ENCODE assay signal across 8 mouse cellular contexts in the genomic region with DNA sequence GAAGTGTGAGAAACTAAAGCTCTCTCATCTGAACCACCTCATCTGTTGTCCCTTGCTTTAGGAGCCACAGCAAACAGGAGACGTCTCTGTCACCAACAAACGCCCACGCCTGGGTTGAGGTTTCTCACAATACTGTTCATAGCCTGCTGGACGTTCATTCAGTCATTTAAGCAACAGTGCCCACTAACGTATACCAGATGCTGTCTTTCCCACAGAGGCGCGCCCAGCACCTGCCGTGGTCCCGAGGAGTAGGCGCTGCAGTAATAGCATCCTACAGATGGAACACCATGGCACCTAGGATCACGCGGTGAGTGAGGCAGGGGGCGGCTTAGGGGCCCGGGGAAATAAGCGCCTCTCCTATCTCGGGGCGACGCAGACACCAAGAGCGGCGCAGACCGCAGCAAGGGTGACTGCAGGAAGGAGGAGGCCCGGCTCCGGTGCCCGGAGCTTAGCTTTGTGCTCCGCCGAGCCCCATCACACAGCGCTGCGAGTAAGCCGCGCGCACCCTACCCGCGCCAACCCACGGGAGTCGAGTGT. TPM values are rescaled to one million over a fixed set of nuclear protein-coding genes. Genes with fewer than 3 reads are reported as not detected.
A peak's percentile ranks its signal among the peaks of the same experiment; 100 is the strongest.
DNase-seq lines count a peak whose midpoint lies in the region; ATAC-seq and TF ChIP-seq lines count a peak whose summit lies in the region.

No protein-coding gene starts in this region.

- peak overlapping the region; percentile 29 for H3K27ac ChIP-seq in heart, embryonic 12.5 days (ENCODE audit: poor library complexity, severe bottlenecking)
- no peak overlapping the region for H3K27ac ChIP-seq in ES-Bruce4 (ENCODE audit: insufficient read depth, low read length)
- H3K27ac ChIP-seq in embryonic fibroblast, embryonic 13.5 days (ENCODE audit: insufficient read depth, low read length): no peak overlapping the region
- peak overlapping the region; percentile 70 for H3K27ac ChIP-seq in intestine, postnatal 0 days (ENCODE audit: low read depth, low read length)

- TF ChIP-seq EP300 in ES-Bruce4 (IDR thresholded peaks at IDR 0.05; ENCODE audit: insufficient read depth, low read depth, low read length): no peak

- peaks cover 18% of the 10 kb centered on the region for H3K4me1 ChIP-seq in heart, embryonic 12.5 days (replicated peaks)
- H3K4me1 ChIP-seq in ES-Bruce4 (ENCODE audit: control insufficient read depth, insufficient read depth, low read length): no peaks in the 10 kb centered on the region
- H3K4me1 ChIP-seq in embryonic fibroblast, embryonic 13.5 days (ENCODE audit: control insufficient read depth, insufficient read depth, low read length): 0 out of 2 replicates have a peak, but pooled peaks cover 3% of the 10 kb centered on the region
- H3K4me1 ChIP-seq in intestine, postnatal 0 days (replicated peaks; ENCODE audit: control insufficient read depth, insufficient read depth, low read length): 0 out of 2 replicates have a peak, but pooled peaks cover 10% of the 10 kb centered on the region

- ATAC-seq in heart, embryonic 12.5 days (ENCODE audit: insufficient number of reproducible peaks, low FRiP score): no peak; the same call in none of the 2 replicates
- no peak for ATAC-seq in intestine, postnatal 0 days

- H3K36me3 ChIP-seq in heart, embryonic 12.5 days: peaks cover 32% of the 10 kb centered on the region
- H3K36me3 ChIP-seq in ES-Bruce4 (ENCODE audit: control insufficient read depth, insufficient read depth, low read length, poor library complexity, severe bottlenecking): peaks cover 10% of the 10 kb centered on the region
- peaks cover 14% of the 10 kb centered on the region; the same call in 1 of the 2 replicates for H3K36me3 ChIP-seq in intestine, postnatal 0 days (ENCODE audit: control insufficient read depth, insufficient read depth)

- H3K4me3 ChIP-seq in heart, embryonic 12.5 days: peak overlapping the region; percentile 89
- peak overlapping the region; percentile 78 for H3K4me3 ChIP-seq in ES-Bruce4 (ENCODE audit: low read depth, low read length)
- H3K4me3 ChIP-seq in embryonic fibroblast, embryonic 13.5 days (ENCODE audit: insufficient read depth, low read length): peak overlapping the region; percentile 82
- H3K4me3 ChIP-seq in intestine, postnatal 0 days (ENCODE audit: low read depth, low read length): peak overlapping the region; percentile 93

- peak overlapping the region; percentile 90 for H3K4me2 ChIP-seq in heart, embryonic 12.5 days
- H3K4me2 ChIP-seq in intestine, postnatal 0 days (replicated peaks; ENCODE audit: low read depth): peak overlapping the region; percentile 95

- intact Hi-C loops in heart, postnatal 10 days (cut with DNase I): no loop called here
- intact Hi-C loops in gastrocnemius, postnatal 14 days (cut with DNase I; ENCODE audit: low total_unique reads): no loop called here

- TF ChIP-seq POLR2A in ES-Bruce4 (IDR thresholded peaks at IDR 0.05; ENCODE audit: insufficient read depth, low read length): no peak
- no peak for TF ChIP-seq POLR2A in embryonic fibroblast, embryonic 13.5 days (IDR thresholded peaks at IDR 0.05; ENCODE audit: low read depth, low read length)

- no peak for TF ChIP-seq CTCF in ES-Bruce4 (IDR thresholded peaks at IDR 0.05; ENCODE audit: low read depth, low read length)
- TF ChIP-seq CTCF in embryonic fibroblast, embryonic 13.5 days (IDR thresholded peaks at IDR 0.05; ENCODE audit: borderline replicate concordance, insufficient read depth, low read length): no peak
- TF ChIP-seq CTCF in intestine, postnatal 0 days (IDR thresholded peaks at IDR 0.05; ENCODE audit: low read depth): no peak

- H3K9me3 ChIP-seq in heart, embryonic 12.5 days (replicated peaks): no peaks in the 10 kb centered on the region
- H3K9me3 ChIP-seq in ES-Bruce4 (replicated peaks; ENCODE audit: control insufficient read depth, insufficient read depth, low read length, poor library complexity, severe bottlenecking): no peaks in the 10 kb centered on the region
- no peaks in the 10 kb centered on the region for H3K9me3 ChIP-seq in intestine, postnatal 0 days (ENCODE audit: control insufficient read depth)

- no peak for DNase-seq in heart, postnatal 10 days
- peak; percentile 32 for DNase-seq in mesoderm, embryonic 11.5 days (ENCODE audit: low read depth, low spot score)
- DNase-seq in gastrocnemius, postnatal 14 days: no peak
- DNase-seq in layer of hippocampus, postnatal 10 days (ENCODE audit: low spot score in 2 of 2): no peak

- H3K9ac ChIP-seq in heart, embryonic 12.5 days: peak overlapping the region; percentile 88
- H3K9ac ChIP-seq in ES-Bruce4 (ENCODE audit: low read depth, poor library complexity, severe bottlenecking): peak overlapping the region; percentile 81
- peak overlapping the region; percentile 74 for H3K9ac ChIP-seq in intestine, postnatal 0 days (ENCODE audit: low read depth, low read length)

- WGBS in heart, embryonic 12.5 days: under 1% methylated on average over 35 of the region's 35 CpGs
- 1% methylated on average over 35 of the region's 35 CpGs for WGBS in intestine, postnatal 0 days

- no peaks in the 10 kb centered on the region for H3K27me3 ChIP-seq in heart, embryonic 12.5 days (replicated peaks)
- H3K27me3 ChIP-seq in ES-Bruce4 (ENCODE audit: control insufficient read depth, insufficient read depth, low read length, poor library complexity, severe bottlenecking): no peaks in the 10 kb centered on the region
- H3K27me3 ChIP-seq in intestine, postnatal 0 days (replicated peaks; ENCODE audit: control insufficient read depth, insufficient read depth, low read length): no peaks in the 10 kb centered on the region

RNA-seq across cellular contexts. Expression of a gene that starts 0.4 kb away (rescaled TPM):
- 9.0 and 10.7 TPM in 2 replicates for polyA plus RNA-seq in heart, embryonic 12.5 days (2016; fragmentation: Nextera tagmentation; extraction: Ambion mirVana)
- 1 to 10 TPM; 6.8 to 7.0 TPM for total RNA-seq in heart, postnatal 10 days (2021)
- polyA plus RNA-seq in ES-Bruce4 (2011; ENCODE audit: insufficient read depth, insufficient read length, low read depth, missing spikeins): 5.6 and 7.1 TPM in 2 replicates
- polyA plus RNA-seq in embryonic fibroblast, embryonic 13.5 days (2011; ENCODE audit: insufficient read length, low read depth, missing spikeins): 4.7 and 7.1 TPM in 2 replicates
- 2.9 and 3.6 TPM in 2 replicates for polyA plus RNA-seq in intestine, postnatal 0 days (2015; fragmentation: Nextera tagmentation; extraction: Ambion mirVana)
- 1 to 10 TPM; 2.6 to 2.8 TPM for total RNA-seq in gastrocnemius, postnatal 14 days (2021)
- total RNA-seq in layer of hippocampus, postnatal 10 days (2021): 10 to 100 TPM; 17.9 to 23.5 TPM

RNA-seq across cellular contexts. Expression of a gene that starts 0.4 kb away (rescaled TPM):
- polyA plus RNA-seq in heart, embryonic 12.5 days (2016; fragmentation: Nextera tagmentation; extraction: Ambion mirVana): 59.4 and 61.3 TPM in 2 replicates
- 10 to 100 TPM; 16.3 to 18.0 TPM for total RNA-seq in heart, postnatal 10 days (2021)
- 206 and 208 TPM in 2 replicates for polyA plus RNA-seq in ES-Bruce4 (2011; ENCODE audit: insufficient read depth, insufficient read length, low read depth, missing spikeins)
- polyA plus RNA-seq in embryonic fibroblast, embryonic 13.5 days (2011; ENCODE audit: insufficient read length, low read depth, missing spikeins): 38.2 and 39.3 TPM in 2 replicates
- polyA plus RNA-seq in intestine, postnatal 0 days (2015; fragmentation: Nextera tagmentation; extraction: Ambion mirVana): 42.1 and 42.2 TPM in 2 replicates
- 10 to 100 TPM; 10.2 to 13.9 TPM for total RNA-seq in gastrocnemius, postnatal 14 days (2021)
- total RNA-seq in layer of hippocampus, postnatal 10 days (2021): 10 to 100 TPM; 15.2 to 18.0 TPM

RNA-seq across cellular contexts. Expression of a gene that starts 40.1 kb away (rescaled TPM):
- polyA plus RNA-seq in heart, embryonic 12.5 days (2016; fragmentation: Nextera tagmentation; extraction: Ambion mirVana): 45.7 and 48.6 TPM in 2 replicates
- total RNA-seq in heart, postnatal 10 days (2021): 10 to 100 TPM; 20.8 to 23.3 TPM
- polyA plus RNA-seq in ES-Bruce4 (2011; ENCODE audit: insufficient read depth, insufficient read length, low read depth, missing spikeins): 23.4 and 23.9 TPM in 2 replicates
- polyA plus RNA-seq in embryonic fibroblast, embryonic 13.5 days (2011; ENCODE audit: insufficient read length, low read depth, missing spikeins): 34.5 and 44.5 TPM in 2 replicates
- 77.2 and 83.1 TPM in 2 replicates for polyA plus RNA-seq in intestine, postnatal 0 days (2015; fragmentation: Nextera tagmentation; extraction: Ambion mirVana)
- total RNA-seq in gastrocnemius, postnatal 14 days (2021): 10 to 100 TPM; 10.3 to 11.0 TPM
- total RNA-seq in layer of hippocampus, postnatal 10 days (2021): 10 to 100 TPM; 41.0 to 43.4 TPM

RNA-seq across cellular contexts. Expression of a gene that starts 55.9 kb away (rescaled TPM):
- polyA plus RNA-seq in heart, embryonic 12.5 days (2016; fragmentation: Nextera tagmentation; extraction: Ambion mirVana): not detected in 2 replicates
- total RNA-seq in heart, postnatal 10 days (2021): 1 to 10 TPM; 1.8 to 8.2 TPM
- polyA plus RNA-seq in ES-Bruce4 (2011; ENCODE audit: insufficient read depth, insufficient read length, low read depth, missing spikeins): not detected in 2 replicates
- polyA plus RNA-seq in embryonic fibroblast, embryonic 13.5 days (2011; ENCODE audit: insufficient read length, low read depth, missing spikeins): not detected in 2 replicates
- polyA plus RNA-seq in intestine, postnatal 0 days (2015; fragmentation: Nextera tagmentation; extraction: Ambion mirVana): not detected in 2 replicates
- under 1 TPM; 0.33 to 0.47 TPM for total RNA-seq in gastrocnemius, postnatal 14 days (2021)
- total RNA-seq in layer of hippocampus, postnatal 10 days (2021): under 1 TPM in 1 of 2 experiments, not detected in 1; 0.16 TPM

Comparison
In these comparisons a context has a peak if more than half of its experiments do, and no peak if none do; other contexts are left out.
1. H3K27ac ChIP-seq: peak in heart, embryonic 12.5 days (single experiment) and intestine, postnatal 0 days (single experiment); none in ES-Bruce4 (single experiment) and embryonic fibroblast, embryonic 13.5 days (single experiment).
2. Peak in every context shown above with its lines, with median percentiles within 50 percentile points of each other: H3K4me3 ChIP-seq and H3K9ac ChIP-seq.